Mouse (Mus musculus) midbrain, embryonic 12.5 days (tissue): ENCODE results near the gene Jtb. TPM values are rescaled to one million over a fixed set of nuclear protein-coding genes. Genes with fewer than 3 reads are reported as not detected.
"Not testable (repeated sequence)": the region's sequence is repeated elsewhere in the genome, so short reads cannot be mapped to it uniquely, and the experiment has no call there.

Source experiments
- ATAC-seq: fragments of 200-750 bp; cut with Nextera tagmentation; 2 replicates; pipeline ENCODE4 v1.8.0; 2017; ENCODE audit warnings: low read depth, moderate TSS enrichment, moderate library complexity; ENCODE audit not compliant: low FRiP score
- H3K27ac ChIP-seq: fragments of 300-500 bp; sonication (generic); replicated peaks from 2 replicates; pipeline ENCODE4 v1.5.1; 2016; ENCODE audit warnings: mild to moderate bottlenecking
- H3K27me3 ChIP-seq: fragments of 300-500 bp; sonication (generic); 2 replicates; pipeline ENCODE4 v1.6.1; 2016; ENCODE audit warnings: mild to moderate bottlenecking
- H3K36me3 ChIP-seq: fragments of 300-500 bp; sonication (generic); 2 replicates; pipeline ENCODE4 v1.6.1; 2016
- H3K4me1 ChIP-seq: fragments of 300-500 bp; sonication (generic); 2 replicates; pipeline ENCODE4 v1.6.1; 2016
- H3K4me2 ChIP-seq: fragments of 300-500 bp; sonication (generic); replicated peaks from 2 replicates; pipeline ENCODE4 v1.6.1; 2016; ENCODE audit warnings: mild to moderate bottlenecking, moderate library complexity
- H3K4me3 ChIP-seq: fragments of 300-500 bp; sonication (generic); 2 replicates; pipeline ENCODE4 v1.5.1; 2016; ENCODE audit warnings: mild to moderate bottlenecking
- H3K9ac ChIP-seq: fragments of 300-500 bp; sonication (generic); replicated peaks from 2 replicates; pipeline ENCODE4 v1.6.1; 2016; ENCODE audit warnings: mild to moderate bottlenecking, moderate library complexity
- H3K9me3 ChIP-seq: fragments of 300-500 bp; sonication (generic); 2 replicates; pipeline ENCODE4 v1.6.1; 2016; ENCODE audit warnings: mild to moderate bottlenecking
- WGBS: fragments of 180-500 bp; shearing (Covaris S2); methylation state at CpG from one replicate; pipeline ENCODE4 v1.1.7; 2016; 5-methylcytosine and 5-hydroxymethylcytosine counted together
- polyA plus RNA-seq: library from polyadenylated mRNA; unstranded; fragments of >200 nt; fragmentation: Nextera tagmentation; extraction: Ambion mirVana; gene quantifications from 2 replicates; pipeline ENCODE4 v1.2.1, GENCODE M21; 2016

The Jtb gene
- polyA plus RNA-seq, 1 experiment from 2014 or later: 97.8 TPM

GRCm38 (mm10) chr3:90253174-90253573, 21.8 kb downstream of the Jtb start:
- Histone ChIP-seq H3K36me3 (peaks cover 26% of the 10 kb centered on the region), H3K4me2 (peak overlapping the region; percentile 84), H3K4me1 (peaks cover 26% of the 10 kb centered on the region), H3K4me3 (peak overlapping the region; percentile 91)
- H3K27ac ChIP-seq, H3K27me3 ChIP-seq, H3K9me3 ChIP-seq, H3K9ac ChIP-seq, ATAC-seq: not testable (repeated sequence)
- WGBS: 76% methylated on average over 1 of the region's 1 CpGs

- Histone ChIP-seq H3K4me1 (peaks cover 21% of the 10 kb centered on the region), H3K4me2 (peak within 1 kb of the TSS; percentile 84), H3K9ac (peak within 1 kb of the TSS; percentile 96), H3K27ac (peak within 1 kb of the TSS; percentile 89), H3K27me3 (no peaks in the 10 kb centered on the region), H3K9me3 (no peaks in the 10 kb centered on the region), H3K4me3 (peak within 1 kb of the TSS; percentile 91), H3K36me3 (peaks cover 32% of the 10 kb centered on the region)
- WGBS: 2% methylated on average over 40 of the region's 40 CpGs
- ATAC-seq: peak; percentile 98
These were observed 22.4 kb downstream of the Jtb start, which contains the start of gene Crtc2 for GRCm38 (mm10) chr3:90253653-90254418. Gene Crtc2 (plus strand): TSS chr3:90254163.

DNA sequence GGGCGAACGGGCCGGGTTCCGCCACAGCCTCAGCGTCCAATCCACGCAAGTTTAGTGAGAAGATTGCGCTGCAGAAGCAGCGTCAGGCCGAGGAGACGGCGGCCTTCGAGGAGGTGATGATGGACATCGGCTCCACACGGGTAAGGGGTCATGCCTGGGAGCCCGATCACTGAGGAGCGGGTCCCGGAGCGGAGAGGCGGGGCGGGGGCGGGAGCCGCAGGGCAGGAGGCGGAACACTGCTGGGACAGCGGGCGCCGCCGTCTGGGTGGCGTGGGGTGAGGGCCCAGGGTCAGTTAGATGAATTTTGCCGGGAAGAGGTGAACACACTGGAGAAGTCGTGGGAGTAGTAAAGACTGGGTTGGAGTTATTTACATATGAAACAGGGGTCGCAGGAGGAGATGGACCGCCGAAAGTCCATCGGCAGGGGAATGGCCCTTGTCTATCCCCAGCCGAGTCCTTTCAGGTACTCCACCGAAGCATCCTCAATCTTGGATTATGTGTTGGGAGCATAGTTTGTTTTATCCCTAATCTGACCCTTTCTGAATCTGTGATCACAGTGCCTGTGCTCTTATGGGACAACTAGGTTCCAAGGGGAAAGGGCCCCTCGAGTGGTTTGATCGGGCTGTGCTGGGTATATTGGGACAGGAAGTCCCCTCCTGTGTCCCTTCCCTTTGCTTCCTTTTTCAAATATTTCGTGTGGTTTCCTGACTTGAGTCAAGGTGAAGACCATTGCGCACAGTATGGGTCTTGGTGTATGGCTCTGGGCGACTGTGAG, 23.2 kb downstream of the Jtb start:
- Histone ChIP-seq H3K27ac (peak overlapping the region; percentile 89), H3K9me3 (no peaks in the 10 kb centered on the region), H3K36me3 (peaks cover 39% of the 10 kb centered on the region), H3K4me1 (peaks cover 13% of the 10 kb centered on the region), H3K4me3 (peak overlapping the region; percentile 91), H3K9ac (peak overlapping the region; percentile 96), H3K27me3 (no peaks in the 10 kb centered on the region), H3K4me2 (peak overlapping the region; percentile 84)
- under 1% methylated on average over 41 of the region's 41 CpGs for WGBS
- ATAC-seq: peak; percentile 78

DNA sequence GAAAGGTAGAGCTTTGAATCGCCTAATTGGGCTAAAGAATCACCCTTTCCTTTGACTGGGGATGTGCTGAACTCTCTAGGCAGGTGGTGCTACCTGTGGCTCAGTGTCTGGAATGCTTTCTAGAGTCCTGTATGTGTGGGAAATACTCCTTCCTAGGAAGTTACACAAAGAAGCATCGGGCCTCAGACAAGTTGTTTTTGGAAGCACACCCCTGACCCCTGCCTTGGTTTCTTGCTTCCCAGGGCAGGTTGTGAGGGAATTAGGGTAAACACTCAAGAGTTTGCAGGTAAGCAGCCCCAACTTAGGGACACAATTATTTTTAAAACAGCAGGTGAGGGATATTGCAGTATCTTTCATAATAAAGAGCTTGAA, 23.8 kb downstream of the Jtb start:
- WGBS: 28% methylated on average over 2 of the region's 2 CpGs
- Histone ChIP-seq H3K27ac (peak overlapping the region; percentile 89), H3K9me3 (no peaks in the 10 kb centered on the region), H3K27me3 (no peaks in the 10 kb centered on the region), H3K4me2 (peak overlapping the region; percentile 84), H3K9ac (peak overlapping the region; percentile 96), H3K4me1 (peaks cover 13% of the 10 kb centered on the region), H3K4me3 (peak overlapping the region; percentile 91), H3K36me3 (peaks cover 45% of the 10 kb centered on the region)
- no peak for ATAC-seq

DNA sequence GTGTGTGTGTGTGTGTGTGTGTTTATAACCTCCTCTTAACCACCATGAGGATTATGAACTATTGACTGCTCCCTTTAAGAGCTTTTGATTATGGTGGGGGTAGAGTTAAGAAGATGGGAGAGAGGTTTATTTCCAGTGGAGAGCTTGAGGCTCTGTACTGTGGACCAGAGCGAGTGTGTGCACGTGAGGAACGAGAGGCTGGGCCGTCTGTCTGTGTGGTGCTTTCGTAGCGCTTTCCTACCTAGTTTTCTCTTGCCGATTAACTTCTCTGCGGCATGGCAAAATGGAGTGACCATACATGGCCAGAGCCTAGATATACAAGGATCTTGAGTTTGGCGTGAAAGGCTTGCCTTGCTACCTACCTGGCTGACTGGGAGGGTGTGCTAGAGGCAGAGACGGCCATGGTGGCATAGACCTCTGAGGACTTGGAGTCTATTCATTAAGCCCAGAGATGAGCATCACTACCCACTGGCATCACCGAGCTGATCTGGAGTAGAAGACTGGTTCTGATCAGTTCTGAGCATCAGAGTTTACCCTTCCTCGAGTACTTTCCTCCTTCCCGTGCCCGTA, 24.5 kb downstream of the Jtb start:
- Histone ChIP-seq H3K4me2 (peak overlapping the region; percentile 84), H3K4me3 (peak overlapping the region; percentile 91)

DNA sequence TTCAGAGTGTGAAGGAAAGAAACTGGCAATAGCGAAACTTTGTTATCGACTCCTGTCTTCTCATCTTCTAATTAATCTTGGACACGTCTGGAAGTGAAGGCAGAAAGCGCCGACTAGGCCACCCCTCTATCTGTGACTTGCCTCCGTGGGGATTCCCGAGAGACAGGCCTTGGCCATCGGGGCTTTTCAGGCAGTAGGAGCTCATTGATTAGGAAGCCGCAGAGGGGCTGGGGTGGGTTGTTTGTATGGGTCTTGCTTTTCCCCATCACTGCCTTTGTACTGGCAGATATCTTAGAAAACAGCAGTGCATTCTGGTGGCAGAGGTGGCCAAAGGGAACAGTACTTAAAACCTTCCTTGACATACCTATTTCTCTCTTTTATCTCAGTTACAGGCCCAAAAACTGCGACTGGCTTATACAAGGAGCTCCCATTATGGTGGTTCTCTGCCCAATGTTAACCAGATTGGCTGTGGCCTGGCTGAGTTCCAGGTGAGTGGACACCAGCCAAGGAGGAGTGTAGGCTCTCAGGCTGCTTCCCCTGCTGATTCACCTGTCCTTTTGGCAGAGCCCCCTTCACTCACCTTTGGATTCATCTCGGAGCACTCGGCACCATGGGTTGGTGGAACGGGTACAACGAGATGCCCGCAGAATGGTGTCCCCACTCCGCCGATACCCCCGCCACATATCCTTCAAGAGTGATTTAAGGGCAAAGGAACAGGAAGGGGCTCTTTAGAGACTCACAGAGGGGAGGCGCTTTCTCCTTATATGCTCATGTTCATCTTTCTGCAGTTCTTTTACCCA, 25.5 kb downstream of the Jtb start:
- no peaks in the 10 kb centered on the region for H3K27me3 ChIP-seq
- no peaks in the 10 kb centered on the region for H3K9me3 ChIP-seq
- peaks cover 48% of the 10 kb centered on the region for H3K36me3 ChIP-seq
- H3K4me3 ChIP-seq: no peak overlapping the region
- WGBS: 94% methylated on average over 19 of the region's 19 CpGs
- H3K9ac ChIP-seq: no peak overlapping the region
- H3K4me1 ChIP-seq: peaks cover 13% of the 10 kb centered on the region
- no peak overlapping the region for H3K4me2 ChIP-seq
- H3K27ac ChIP-seq: no peak overlapping the region
- no peak for ATAC-seq

More for the DNA sequence above, 24.5 kb downstream of the Jtb start:
- no peak for ATAC-seq
- Histone ChIP-seq H3K9me3 (no peaks in the 10 kb centered on the region), H3K36me3 (peaks cover 46% of the 10 kb centered on the region), H3K27ac (no peak overlapping the region), H3K9ac (peak overlapping the region; percentile 96; the same call in 1 of the 2 replicates), H3K27me3 (no peaks in the 10 kb centered on the region), H3K4me1 (peaks cover 13% of the 10 kb centered on the region)
- WGBS: 94% methylated on average over 14 of the region's 14 CpGs

DNA sequence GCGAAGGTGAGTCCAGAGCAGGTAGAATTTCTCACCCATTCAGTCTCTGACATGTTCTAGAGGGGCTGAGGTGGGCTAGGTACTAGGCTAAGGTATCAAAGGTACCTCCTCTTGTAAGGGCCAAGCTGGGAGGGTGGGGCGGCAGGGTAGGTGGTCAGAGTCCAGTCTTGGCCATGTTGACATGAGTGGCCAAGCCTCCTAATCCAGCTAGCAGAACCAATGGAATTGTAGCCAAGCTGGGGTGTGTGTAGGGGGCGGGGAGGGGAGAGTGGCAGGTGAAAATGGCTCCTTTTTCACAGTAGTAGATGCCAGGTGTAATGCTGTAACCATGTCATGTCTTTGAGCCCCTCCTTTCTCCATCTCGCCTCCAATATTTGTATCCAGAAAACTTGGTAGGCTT, 27.1 kb downstream of the Jtb start:
- ATAC-seq: no peak
- Histone ChIP-seq H3K4me2 (no peak overlapping the region), H3K9ac (no peak overlapping the region), H3K4me3 (no peak overlapping the region), H3K27ac (no peak overlapping the region), H3K27me3 (no peaks in the 10 kb centered on the region), H3K4me1 (peaks cover 13% of the 10 kb centered on the region), H3K9me3 (no peaks in the 10 kb centered on the region), H3K36me3 (peaks cover 64% of the 10 kb centered on the region)
- WGBS: 89% methylated on average over 4 of the region's 4 CpGs

DNA sequence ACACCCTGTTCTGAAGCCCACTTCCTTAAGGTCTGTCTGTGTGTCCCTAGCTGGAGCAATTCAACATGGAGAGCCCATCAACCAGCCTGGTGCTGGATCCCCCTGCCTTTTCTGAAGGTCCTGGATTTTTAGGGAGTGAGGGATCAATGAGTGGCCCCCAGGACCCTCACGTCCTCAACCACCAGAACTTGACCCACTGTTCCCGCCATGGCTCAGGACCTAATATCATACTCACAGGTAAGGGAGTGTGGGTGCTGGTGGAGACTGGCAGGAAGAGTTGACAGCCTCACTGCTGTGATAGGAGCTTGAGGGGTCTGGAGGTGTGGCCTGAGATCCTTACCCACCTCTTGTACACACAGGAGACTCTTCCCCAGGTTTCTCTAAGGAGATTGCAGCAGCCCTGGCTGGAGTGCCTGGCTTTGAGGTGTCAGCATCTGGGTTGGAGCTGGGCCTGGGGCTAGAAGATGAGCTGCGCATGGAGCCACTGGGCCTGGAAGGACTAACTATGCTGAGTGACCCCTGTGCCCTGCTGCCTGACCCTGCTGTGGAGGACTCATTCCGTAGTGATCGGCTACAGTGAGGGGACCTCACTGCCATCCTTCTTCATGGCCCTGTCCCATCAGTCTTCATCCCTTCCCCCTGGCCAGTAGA, 31.8 kb downstream of the Jtb start:
- H3K27ac ChIP-seq: no peak overlapping the region
- H3K9me3 ChIP-seq: no peaks in the 10 kb centered on the region
- H3K27me3 ChIP-seq: no peaks in the 10 kb centered on the region
- H3K4me3 ChIP-seq: no peak overlapping the region
- 93% methylated on average over 5 of the region's 5 CpGs for WGBS
- no peak for ATAC-seq
- peaks cover 14% of the 10 kb centered on the region for H3K4me1 ChIP-seq
- no peak overlapping the region for H3K4me2 ChIP-seq
- H3K9ac ChIP-seq: 0 out of 2 replicates have a peak overlapping the region, but pooled peaks have one; percentile 5
- H3K36me3 ChIP-seq: peaks cover 60% of the 10 kb centered on the region

DNA sequence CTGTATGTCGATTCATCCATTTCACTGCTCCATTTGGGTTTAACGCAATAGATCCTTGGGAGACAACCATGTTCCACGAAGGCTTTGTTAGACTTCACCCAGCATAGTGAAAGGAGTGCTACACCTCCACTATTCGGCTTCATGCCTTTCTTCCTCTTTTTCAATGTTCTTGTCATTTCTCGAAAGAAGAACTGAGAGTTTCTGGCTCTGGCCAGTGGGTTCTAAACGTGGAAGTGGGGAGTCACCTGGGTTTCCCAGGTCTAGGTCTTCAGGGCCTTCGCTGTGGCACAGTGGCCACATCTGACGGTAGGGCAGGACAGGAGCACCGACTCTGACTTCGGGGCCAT, 33.3 kb downstream of the Jtb start:
- H3K4me3 ChIP-seq: peak overlapping the region; percentile 96
- ATAC-seq: no peak
- H3K27me3 ChIP-seq: no peaks in the 10 kb centered on the region
- peak overlapping the region; percentile 92; the same call in 1 of the 2 replicates for H3K9ac ChIP-seq
- no peaks in the 10 kb centered on the region for H3K9me3 ChIP-seq
- H3K36me3 ChIP-seq: peaks cover 47% of the 10 kb centered on the region
- WGBS: 34% methylated on average over 10 of the region's 10 CpGs
- peak overlapping the region; percentile 92 for H3K4me2 ChIP-seq
- H3K27ac ChIP-seq: peak overlapping the region; percentile 94
- H3K4me1 ChIP-seq: peaks cover 14% of the 10 kb centered on the region

DNA sequence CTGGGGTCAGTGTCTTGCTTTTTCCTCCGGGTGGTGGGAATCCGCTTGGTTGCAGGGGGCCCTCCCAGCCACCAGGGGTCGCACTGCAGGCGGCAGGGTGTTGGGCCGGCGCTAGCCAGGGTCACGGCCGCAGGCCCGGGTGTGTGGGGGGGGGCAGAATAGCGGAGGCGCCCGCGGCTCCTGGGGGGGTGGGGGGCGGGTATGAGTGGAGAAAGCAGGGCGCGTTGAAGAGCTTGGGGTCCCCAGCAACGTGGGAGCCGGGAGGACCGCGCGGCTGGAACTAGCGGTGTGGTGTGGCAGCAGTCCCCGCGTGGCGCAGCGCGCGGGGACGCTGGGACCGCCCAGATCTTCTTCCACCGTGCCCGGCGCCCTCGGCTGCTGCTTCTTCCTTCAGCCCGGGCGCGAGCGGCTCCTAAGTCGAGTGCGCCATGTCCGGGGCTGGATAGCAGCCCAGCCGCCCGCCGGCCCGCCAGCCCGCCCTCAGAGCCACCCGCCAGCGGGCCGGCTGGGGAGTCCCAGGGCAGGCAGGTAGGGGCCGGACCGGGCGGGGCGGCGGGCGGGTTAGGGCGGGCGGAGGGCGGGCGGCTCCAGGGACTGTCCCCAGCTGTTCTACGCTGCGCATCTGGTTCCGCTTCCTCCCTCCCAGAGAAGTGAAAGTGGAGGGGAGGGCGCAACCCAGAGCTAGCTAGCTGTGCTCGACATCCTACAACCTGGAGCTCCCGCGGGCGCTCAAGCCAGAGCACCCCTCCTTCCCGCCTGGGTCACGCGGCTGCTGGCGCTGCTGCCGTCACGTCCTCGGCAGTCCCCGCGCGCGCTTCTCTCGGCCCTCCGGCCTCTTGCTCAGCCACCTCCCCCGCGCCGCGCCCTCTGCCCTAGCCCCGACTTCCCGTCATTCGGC, 33.9 kb downstream of the Jtb start, which contains the start of gene Dennd4b:
Gene Dennd4b, plus strand, starts transcription at position 152 of the 898 bp plus-strand sequence.
- Histone ChIP-seq H3K4me3 (peak within 1 kb of the TSS; percentile 96), H3K4me2 (peak within 1 kb of the TSS; percentile 92), H3K9ac (peak within 1 kb of the TSS; percentile 92), H3K27me3 (no peaks in the 10 kb centered on the region), H3K4me1 (peaks cover 14% of the 10 kb centered on the region), H3K27ac (peak within 1 kb of the TSS; percentile 94), H3K36me3 (peaks cover 41% of the 10 kb centered on the region), H3K9me3 (no peaks in the 10 kb centered on the region)
- under 1% methylated on average over 83 of the region's 87 CpGs for WGBS
- peak; percentile 80 for ATAC-seq
